Mouse (Mus musculus): Measurements from ENCODE around the gene Fam187b.

- TF ChIP-seq CTCF (IDR thresholded peaks at IDR 0.05; ENCODE audit: control insufficient read depth, insufficient read depth, low read length): no peak
- TF ChIP-seq POLR2A (IDR thresholded peaks at IDR 0.05; ENCODE audit: borderline replicate concordance, control insufficient read depth, low read depth, low read length): no peak
These were observed 34.2 kb downstream of the Fam187b start for GRCm38 (mm10) chr7:31007775-31008174.
